Mouse (Mus musculus): ENCODE results near the gene Gipc2. TPM values are rescaled to one million over a fixed set of nuclear protein-coding genes. Genes with fewer than 3 reads are reported as not detected.

Gene Gipc2
- polyA plus RNA-seq, 1 experiment from 2014 or later, result 8.6 TPM

DNA sequence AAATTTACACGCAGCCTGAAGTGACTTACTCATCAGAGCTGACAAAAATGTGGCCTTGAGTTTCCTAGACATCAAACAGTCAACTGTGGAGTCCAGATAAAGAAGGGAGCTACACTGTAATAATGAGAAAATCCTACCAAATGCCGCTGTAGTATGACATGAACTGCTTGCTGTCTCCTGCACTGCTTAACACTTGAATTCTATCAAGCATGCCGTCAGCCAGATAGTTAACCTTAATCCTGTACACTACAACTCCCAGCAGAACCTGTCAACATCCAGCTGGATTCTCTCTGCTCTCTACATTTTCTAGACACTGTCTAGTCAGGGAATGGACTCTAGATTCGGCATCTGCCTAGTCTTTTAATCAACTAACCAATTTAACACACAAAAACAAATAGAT lies 23.3 kb upstream of the Gipc2 start:
- peaks cover 17% of the 10 kb centered on the region for H3K36me3 ChIP-seq
- H3K9ac ChIP-seq, result no peak overlapping the region
- H3K4me1 ChIP-seq, result peaks cover 9% of the 10 kb centered on the region
- WGBS, result 57% methylated on average over 4 of the region's 4 CpGs
- H3K9me3 ChIP-seq (replicated peaks), result no peaks in the 10 kb centered on the region
- no peak for ATAC-seq (ENCODE audit: insufficient number of reproducible peaks, low FRiP score, low TSS enrichment, low read depth)
- H3K4me2 ChIP-seq (replicated peaks), result no peak overlapping the region
- H3K4me3 ChIP-seq (replicated peaks), result no peak overlapping the region
- H3K27ac ChIP-seq (replicated peaks), result no peak overlapping the region
- H3K27me3 ChIP-seq, result no peaks in the 10 kb centered on the region

DNA sequence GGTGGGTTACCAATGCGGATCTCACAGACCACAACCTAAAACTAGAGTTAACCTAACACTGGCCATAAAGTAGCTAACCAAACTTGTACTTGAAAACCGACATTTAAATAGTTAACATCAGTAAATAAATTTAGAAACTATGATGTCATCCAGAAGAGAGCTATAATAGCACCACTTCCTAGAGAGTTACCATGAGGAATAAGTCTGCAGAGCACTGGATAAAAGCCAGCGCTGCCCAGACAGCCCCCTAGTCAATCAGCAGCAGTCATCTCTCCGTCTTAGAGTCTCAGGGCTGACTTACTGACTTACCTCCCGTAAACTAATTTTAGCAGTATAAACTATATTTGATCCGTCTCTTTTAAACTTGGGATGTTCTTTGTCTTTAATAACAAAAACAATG lies 20.1 kb upstream of the Gipc2 start:
- Histone ChIP-seq H3K4me1 (peaks cover 2% of the 10 kb centered on the region; the same call in 1 of the 2 replicates), H3K4me2 (replicated peaks) (no peak overlapping the region), H3K27me3 (no peaks in the 10 kb centered on the region), H3K9me3 (replicated peaks) (no peaks in the 10 kb centered on the region), H3K9ac (no peak overlapping the region), H3K27ac (replicated peaks) (no peak overlapping the region), H3K36me3 (peaks cover 23% of the 10 kb centered on the region), H3K4me3 (replicated peaks) (no peak overlapping the region)
- WGBS, result 58% methylated on average over 6 of the region's 6 CpGs
- ATAC-seq (ENCODE audit: insufficient number of reproducible peaks, low FRiP score, low TSS enrichment, low read depth), result no peak

DNA sequence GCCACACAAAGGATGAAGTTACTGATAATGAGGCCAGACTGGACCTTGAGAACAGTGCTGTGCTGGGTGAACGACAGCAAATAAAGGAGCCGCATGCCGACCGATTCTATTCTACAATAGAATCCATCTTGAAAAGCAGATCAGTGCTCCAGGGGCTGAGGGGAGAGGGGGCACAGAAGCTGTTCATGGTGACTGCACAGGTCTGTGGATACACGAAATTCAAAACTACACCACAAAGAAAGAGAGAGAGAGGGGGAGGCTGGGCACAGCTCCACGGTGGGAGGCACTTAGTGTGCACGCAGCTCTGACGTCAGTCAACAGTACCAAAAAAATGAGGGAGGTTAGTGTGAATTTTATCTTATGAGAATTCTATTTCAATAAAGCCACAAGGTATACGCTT lies 17.5 kb upstream of the Gipc2 start:
- Histone ChIP-seq H3K4me2 (replicated peaks) (no peak overlapping the region), H3K9ac (no peak overlapping the region), H3K4me1 (no peaks in the 10 kb centered on the region), H3K4me3 (replicated peaks) (no peak overlapping the region), H3K9me3 (replicated peaks) (no peaks in the 10 kb centered on the region), H3K27ac (replicated peaks) (no peak overlapping the region), H3K36me3 (peaks cover 23% of the 10 kb centered on the region), H3K27me3 (no peaks in the 10 kb centered on the region)
- no peak for ATAC-seq (ENCODE audit: insufficient number of reproducible peaks, low FRiP score, low TSS enrichment, low read depth)
- WGBS, result 84% methylated on average over 9 of the region's 9 CpGs

DNA sequence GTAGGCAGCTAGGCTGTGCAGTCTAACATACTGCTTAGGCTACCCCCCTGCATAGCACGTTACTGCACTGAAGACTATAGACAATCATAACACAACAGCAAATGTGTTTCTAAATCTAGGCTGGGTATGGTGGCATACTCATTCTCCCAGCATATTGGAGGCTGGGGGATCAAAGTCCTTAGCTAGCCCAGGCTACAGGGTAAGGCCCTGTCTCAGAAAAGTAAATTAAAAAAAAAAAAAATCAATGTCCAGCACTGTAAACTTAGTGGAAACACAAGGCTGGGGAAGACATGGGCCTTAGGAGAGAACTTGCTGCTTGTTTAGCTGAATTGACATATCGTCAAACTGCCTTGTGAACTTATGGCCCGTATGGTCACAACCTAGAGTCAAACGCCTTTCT lies 14.6 kb upstream of the Gipc2 start:
- WGBS, result 94% methylated on average over 4 of the region's 4 CpGs
- H3K4me1 ChIP-seq, result no peaks in the 10 kb centered on the region
- no peak overlapping the region for H3K27ac ChIP-seq (replicated peaks)
- H3K9ac ChIP-seq, result no peak overlapping the region
- no peak overlapping the region for H3K4me2 ChIP-seq (replicated peaks)
- no peaks in the 10 kb centered on the region for H3K9me3 ChIP-seq (replicated peaks)
- H3K36me3 ChIP-seq, result peaks cover 17% of the 10 kb centered on the region
- no peak for ATAC-seq (ENCODE audit: insufficient number of reproducible peaks, low FRiP score, low TSS enrichment, low read depth)
- no peak overlapping the region for H3K4me3 ChIP-seq (replicated peaks)
- no peaks in the 10 kb centered on the region for H3K27me3 ChIP-seq

DNA sequence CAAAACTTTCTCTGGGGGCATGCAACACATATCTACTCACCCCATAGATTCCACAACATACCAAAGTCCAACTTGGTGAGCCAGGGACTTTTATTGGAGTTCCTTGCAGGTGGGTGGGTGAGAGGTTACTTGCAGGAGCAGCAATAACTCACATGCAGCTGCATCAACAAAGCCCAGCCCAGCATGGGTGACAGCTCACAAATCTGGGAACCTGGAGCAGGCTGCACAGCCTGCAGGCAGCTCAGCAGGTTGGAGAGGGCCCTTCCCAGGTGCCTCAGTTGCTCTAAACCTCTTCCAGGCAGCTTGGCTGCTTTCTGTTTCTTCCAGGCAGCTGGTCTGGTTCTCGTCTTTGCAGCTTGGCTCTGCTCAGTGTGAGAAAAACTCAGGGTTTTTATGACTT lies 13.3 kb upstream of the Gipc2 start:
- Histone ChIP-seq H3K4me2 (replicated peaks) (no peak overlapping the region), H3K4me1 (no peaks in the 10 kb centered on the region), H3K9me3 (replicated peaks) (no peaks in the 10 kb centered on the region), H3K27ac (replicated peaks) (no peak overlapping the region), H3K36me3 (peaks cover 6% of the 10 kb centered on the region; the same call in 1 of the 2 replicates), H3K27me3 (no peaks in the 10 kb centered on the region), H3K9ac (no peak overlapping the region), H3K4me3 (replicated peaks) (no peak overlapping the region)
- 28% methylated on average over 1 of the region's 1 CpGs for WGBS
- no peak for ATAC-seq (ENCODE audit: insufficient number of reproducible peaks, low FRiP score, low TSS enrichment, low read depth)

DNA sequence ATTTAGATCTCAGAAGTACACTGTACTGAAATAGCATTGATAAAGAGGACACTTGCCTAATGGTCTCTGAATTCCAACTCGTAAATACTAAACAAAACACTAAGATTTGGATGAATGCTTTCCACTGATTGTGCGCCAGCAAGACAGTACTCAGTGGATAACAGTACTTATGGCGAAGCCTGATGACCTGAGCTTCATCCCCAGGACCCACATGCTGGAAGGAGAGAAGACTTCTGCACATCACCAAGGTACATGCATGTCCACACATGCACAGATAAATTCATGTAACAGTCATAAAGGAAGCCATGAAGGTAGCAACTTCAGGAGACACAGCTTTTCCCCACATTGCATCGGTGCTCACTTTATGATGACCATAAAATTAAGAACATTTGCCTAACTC lies 12.8 kb upstream of the Gipc2 start:
- WGBS, result 80% methylated on average over 4 of the region's 4 CpGs
- H3K36me3 ChIP-seq, result peaks cover 6% of the 10 kb centered on the region; the same call in 1 of the 2 replicates
- no peak overlapping the region for H3K9ac ChIP-seq
- H3K9me3 ChIP-seq (replicated peaks), result no peaks in the 10 kb centered on the region
- H3K27me3 ChIP-seq, result no peaks in the 10 kb centered on the region
- H3K4me2 ChIP-seq (replicated peaks), result no peak overlapping the region
- ATAC-seq (ENCODE audit: insufficient number of reproducible peaks, low FRiP score, low TSS enrichment, low read depth), result no peak
- H3K4me3 ChIP-seq (replicated peaks), result no peak overlapping the region
- H3K27ac ChIP-seq (replicated peaks), result no peak overlapping the region
- H3K4me1 ChIP-seq, result no peaks in the 10 kb centered on the region

DNA sequence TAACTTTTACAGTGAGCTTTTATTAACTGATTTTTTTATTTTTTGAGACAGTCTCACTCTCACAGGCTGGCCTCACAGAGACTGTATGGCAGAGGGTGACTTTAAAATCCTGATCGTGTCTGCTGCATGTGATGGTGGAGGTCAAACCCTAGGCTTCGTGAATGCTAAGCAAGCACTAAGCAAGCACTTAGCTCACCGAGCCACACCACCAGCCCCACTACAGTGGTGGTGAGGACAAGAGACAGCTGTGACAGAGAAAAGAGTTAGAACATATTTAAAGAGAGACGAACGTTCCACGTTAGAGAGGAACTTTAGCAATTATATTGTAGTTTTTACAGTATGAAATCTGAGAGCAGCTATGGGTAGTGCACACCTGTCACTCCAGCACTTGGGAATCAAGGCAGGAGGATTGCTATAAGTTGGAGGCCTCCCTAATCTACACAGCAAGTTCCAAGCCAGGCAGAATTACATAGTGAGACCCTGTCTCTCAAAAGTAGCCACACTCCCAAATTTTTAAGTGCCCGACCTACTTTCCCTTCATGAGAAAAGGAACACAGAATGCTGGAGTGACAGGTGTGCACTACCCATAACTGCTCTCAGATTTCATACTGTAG lies 6.4 kb upstream of the Gipc2 start:
- H3K27me3 ChIP-seq, result no peaks in the 10 kb centered on the region
- no peak overlapping the region for H3K27ac ChIP-seq (replicated peaks)
- no peaks in the 10 kb centered on the region for H3K36me3 ChIP-seq
- no peak overlapping the region for H3K4me3 ChIP-seq (replicated peaks)
- H3K9ac ChIP-seq, result no peak overlapping the region
- 0 out of 2 replicates have a peak, but pooled peaks cover under 1% of the 10 kb centered on the region for H3K4me1 ChIP-seq
- no peak overlapping the region for H3K4me2 ChIP-seq (replicated peaks)
- no peaks in the 10 kb centered on the region for H3K9me3 ChIP-seq (replicated peaks)
- ATAC-seq (ENCODE audit: insufficient number of reproducible peaks, low FRiP score, low TSS enrichment, low read depth), result no peak
- WGBS, result 61% methylated on average over 7 of the region's 7 CpGs

DNA sequence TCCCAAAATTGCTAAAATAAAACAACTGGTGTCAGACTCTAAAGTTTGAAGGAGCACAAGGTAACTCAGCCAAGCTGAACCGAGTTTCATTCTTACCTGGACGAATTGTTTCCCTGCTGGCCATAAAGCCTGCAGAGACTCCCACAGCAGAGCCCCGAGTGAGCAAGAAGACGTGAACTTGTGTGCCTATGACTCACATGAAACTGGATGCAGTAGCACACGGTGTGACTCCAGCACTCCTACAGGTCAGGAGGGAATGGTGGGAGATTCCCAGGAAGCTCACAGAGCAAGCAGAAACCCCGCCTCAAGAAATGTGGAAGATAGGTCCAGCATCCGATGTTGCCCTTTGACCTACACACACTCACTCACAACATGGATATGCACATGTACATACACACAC lies 5.8 kb upstream of the Gipc2 start:
- 61% methylated on average over 7 of the region's 7 CpGs for WGBS
- Histone ChIP-seq H3K4me1 (peaks cover 7% of the 10 kb centered on the region; the same call in 1 of the 2 replicates), H3K4me2 (replicated peaks) (no peak overlapping the region), H3K9me3 (replicated peaks) (no peaks in the 10 kb centered on the region), H3K27ac (replicated peaks) (no peak overlapping the region), H3K9ac (no peak overlapping the region), H3K27me3 (0 out of 2 replicates have a peak, but pooled peaks cover 3% of the 10 kb centered on the region), H3K4me3 (replicated peaks) (no peak overlapping the region), H3K36me3 (no peaks in the 10 kb centered on the region)
- ATAC-seq (ENCODE audit: insufficient number of reproducible peaks, low FRiP score, low TSS enrichment, low read depth), result no peak

DNA sequence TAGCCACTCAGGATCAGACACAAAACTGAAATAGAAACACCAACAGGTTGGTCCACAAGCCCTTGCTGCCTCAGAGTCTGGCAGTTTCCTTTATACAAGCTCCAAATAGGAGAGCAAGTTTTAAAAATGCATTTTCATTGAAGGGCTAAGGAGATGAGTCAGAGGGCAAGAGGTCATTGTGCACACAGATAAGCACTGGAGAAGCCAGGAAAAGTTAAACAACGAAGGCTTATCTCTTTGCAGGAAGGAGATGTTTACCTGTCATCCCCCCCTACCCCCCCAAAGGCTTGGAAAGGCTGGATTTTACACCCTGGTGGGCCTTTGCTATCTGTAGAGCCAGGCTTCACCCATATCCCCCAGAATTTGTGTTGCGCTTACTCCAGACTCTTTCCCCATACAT lies 5.2 kb upstream of the Gipc2 start:
- no peak overlapping the region for H3K4me2 ChIP-seq (replicated peaks)
- ATAC-seq (ENCODE audit: insufficient number of reproducible peaks, low FRiP score, low TSS enrichment, low read depth), result no peak
- H3K9ac ChIP-seq, result no peak overlapping the region
- no peaks in the 10 kb centered on the region for H3K9me3 ChIP-seq (replicated peaks)
- WGBS, result 76% methylated on average over 2 of the region's 2 CpGs
- H3K36me3 ChIP-seq, result no peaks in the 10 kb centered on the region
- peaks cover 3% of the 10 kb centered on the region; the same call in 1 of the 2 replicates for H3K27me3 ChIP-seq
- no peak overlapping the region for H3K4me3 ChIP-seq (replicated peaks)
- H3K4me1 ChIP-seq, result peaks cover 11% of the 10 kb centered on the region; the same call in 1 of the 2 replicates
- no peak overlapping the region for H3K27ac ChIP-seq (replicated peaks)

DNA sequence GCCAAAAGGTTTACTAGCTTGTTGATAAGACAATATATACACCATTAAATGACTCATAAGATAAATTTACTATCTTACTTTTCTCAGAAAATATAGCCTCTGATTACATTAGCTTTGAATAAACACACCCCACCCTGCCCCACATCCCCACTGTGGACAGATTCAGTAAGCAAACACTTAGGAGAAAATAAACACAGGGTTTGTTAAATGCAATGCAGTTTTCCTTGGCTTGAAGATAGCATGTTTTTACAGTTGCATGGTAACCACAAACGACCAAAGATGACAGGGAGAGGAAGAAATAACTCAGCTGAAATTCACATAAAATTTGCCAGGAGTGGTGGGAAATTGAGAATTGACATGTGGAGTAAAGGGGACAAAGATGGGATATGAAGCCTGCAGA lies 4.4 kb upstream of the Gipc2 start:
- Histone ChIP-seq H3K27me3 (peaks cover 10% of the 10 kb centered on the region), H3K36me3 (no peaks in the 10 kb centered on the region), H3K9me3 (replicated peaks) (no peaks in the 10 kb centered on the region), H3K4me3 (replicated peaks) (no peak overlapping the region), H3K4me1 (peaks cover 19% of the 10 kb centered on the region), H3K9ac (no peak overlapping the region), H3K27ac (replicated peaks) (no peak overlapping the region), H3K4me2 (replicated peaks) (no peak overlapping the region)
- 41% methylated on average over 1 of the region's 1 CpGs for WGBS
- no peak for ATAC-seq (ENCODE audit: insufficient number of reproducible peaks, low FRiP score, low TSS enrichment, low read depth)

DNA sequence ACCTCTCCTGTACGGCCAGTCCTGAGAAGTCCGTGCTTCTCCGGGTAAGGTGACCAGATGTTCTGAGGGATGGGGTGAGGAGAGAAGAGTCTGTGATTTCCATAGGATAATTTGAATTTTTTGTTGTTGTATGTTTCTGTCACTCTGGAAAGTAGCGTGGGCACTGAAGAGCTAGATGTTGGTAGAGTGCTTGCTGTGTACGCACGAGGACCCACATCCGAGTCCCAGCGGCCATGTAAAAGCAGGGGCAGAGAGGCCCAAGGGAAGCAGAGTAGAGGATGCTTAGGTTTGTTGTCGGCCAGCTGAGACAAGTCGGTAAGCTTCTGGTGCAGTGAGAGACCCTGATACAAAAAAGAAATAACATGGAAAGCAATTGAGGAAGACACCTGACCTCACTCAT lies 2.0 kb upstream of the Gipc2 start:
- WGBS, result 92% methylated on average over 10 of the region's 10 CpGs

More for the DNA sequence above, 2.0 kb upstream of the Gipc2 start:
- Histone ChIP-seq H3K4me1 (peaks cover 25% of the 10 kb centered on the region), H3K9me3 (replicated peaks) (no peaks in the 10 kb centered on the region), H3K4me2 (replicated peaks) (no peak overlapping the region), H3K27ac (replicated peaks) (no peak overlapping the region), H3K36me3 (no peaks in the 10 kb centered on the region), H3K27me3 (peaks cover 15% of the 10 kb centered on the region), H3K9ac (no peak overlapping the region), H3K4me3 (replicated peaks) (no peak overlapping the region)
- no peak for ATAC-seq (ENCODE audit: insufficient number of reproducible peaks, low FRiP score, low TSS enrichment, low read depth)
